Mouse (Mus musculus) intestine, embryonic 15.5 days (tissue): ENCODE measurements around the gene Zfp39. TPM values are rescaled to one million over a fixed set of nuclear protein-coding genes. Genes with fewer than 3 reads are reported as not detected.

Experiments used
- ATAC-seq: fragments of 200-750 bp; cut with Nextera tagmentation; 2 replicates; pipeline ENCODE4 v1.8.0; 2017; ENCODE audit warnings: moderate TSS enrichment, moderate library complexity
- H3K27ac ChIP-seq: fragments of 300-500 bp; sonication (generic); 2 replicates; pipeline ENCODE4 v1.5.1; 2015; ENCODE audit warnings: mild to moderate bottlenecking, inconsistent platforms
- H3K27me3 ChIP-seq: fragments of 300-500 bp; sonication (generic); replicated peaks from 2 replicates; pipeline ENCODE4 v1.6.1; 2015; ENCODE audit warnings: inconsistent platforms
- H3K36me3 ChIP-seq: fragments of 300-500 bp; sonication (generic); 2 replicates; pipeline ENCODE4 v1.6.1; 2015; ENCODE audit warnings: inconsistent platforms
- H3K4me1 ChIP-seq: fragments of 300-500 bp; sonication (generic); replicated peaks from 2 replicates; pipeline ENCODE4 v1.6.1; 2015; ENCODE audit warnings: inconsistent platforms
- H3K4me2 ChIP-seq: fragments of 300-500 bp; sonication (generic); replicated peaks from 2 replicates; pipeline ENCODE4 v1.6.1; 2015; ENCODE audit warnings: mild to moderate bottlenecking, inconsistent platforms
- H3K4me3 ChIP-seq: fragments of 300-500 bp; sonication (generic); replicated peaks from 2 replicates; pipeline ENCODE4 v1.5.1; 2015; ENCODE audit warnings: inconsistent platforms
- H3K9ac ChIP-seq: fragments of 300-500 bp; sonication (generic); 2 replicates; pipeline ENCODE4 v1.6.1; 2015; ENCODE audit warnings: inconsistent platforms
- H3K9me3 ChIP-seq: fragments of 300-500 bp; sonication (generic); 2 replicates; pipeline ENCODE4 v1.6.1; 2016; ENCODE audit warnings: inconsistent platforms
- WGBS: fragments of 180-500 bp; shearing (Covaris S2); methylation state at CpG from one replicate; pipeline ENCODE4 v1.1.7; 2015; 5-methylcytosine and 5-hydroxymethylcytosine counted together
- polyA plus RNA-seq: library from polyadenylated mRNA; unstranded; fragments of >200 nt; fragmentation: Nextera tagmentation; extraction: Ambion mirVana; gene quantifications from 2 replicates; pipeline ENCODE4 v1.2.1, GENCODE M21; 2015

The Zfp39 gene
- polyA plus RNA-seq, 1 experiment from 2014 or later = 4.6 TPM

- Histone ChIP-seq H3K4me2 (peak within 1 kb of the TSS; percentile 84), H3K4me3 (peak within 1 kb of the TSS; percentile 100), H3K36me3 (peaks cover 6% of the 10 kb centered on the region), H3K4me1 (peaks cover 15% of the 10 kb centered on the region), H3K9ac (peak within 1 kb of the TSS; percentile 97), H3K9me3 (no peaks in the 10 kb centered on the region), H3K27ac (peak within 1 kb of the TSS; percentile 94), H3K27me3 (no peaks in the 10 kb centered on the region)
- WGBS = under 1% methylated on average over 92 of the region's 95 CpGs
- ATAC-seq = peak; percentile 98
These were observed 34.5 kb upstream of the Zfp39 start, which contains the start of gene Rnf187 for GRCm38 (mm10) chr11:58938322-58939087. Rnf187 (minus strand) TSS chr11:58938916.

GRCm38 (mm10) chr11:58937909-58938308 is 33.9 kb upstream of the Zfp39 start:
- WGBS = under 1% methylated on average over 13 of the region's 13 CpGs

GRCm38 (mm10) chr11:58931576-58931975 is 27.6 kb upstream of the Zfp39 start:
- H3K4me1 ChIP-seq = 0 out of 2 replicates have a peak, but pooled peaks cover 10% of the 10 kb centered on the region
- H3K36me3 ChIP-seq = peaks cover 21% of the 10 kb centered on the region
- no peak overlapping the region for H3K4me2 ChIP-seq
- H3K4me3 ChIP-seq = no peak overlapping the region
- H3K9ac ChIP-seq = no peak overlapping the region
- no peak overlapping the region for H3K27ac ChIP-seq
- WGBS = 56% methylated on average over 4 of the region's 4 CpGs
- ATAC-seq = no peak
- no peaks in the 10 kb centered on the region for H3K9me3 ChIP-seq
- no peaks in the 10 kb centered on the region for H3K27me3 ChIP-seq

More at GRCm38 (mm10) chr11:58937909-58938308, 33.9 kb upstream of the Zfp39 start:
- Histone ChIP-seq H3K36me3 (peaks cover 12% of the 10 kb centered on the region), H3K27ac (peak overlapping the region; percentile 94), H3K27me3 (no peaks in the 10 kb centered on the region), H3K9me3 (no peaks in the 10 kb centered on the region), H3K4me2 (peak overlapping the region; percentile 84), H3K4me1 (peaks cover 15% of the 10 kb centered on the region), H3K4me3 (peak overlapping the region; percentile 100), H3K9ac (peak overlapping the region; percentile 97)
- 0 out of 2 replicates have a peak, but pooled peaks have one; percentile 7 for ATAC-seq

- 82% methylated on average over 3 of the region's 3 CpGs for WGBS
- Histone ChIP-seq H3K4me2 (no peak overlapping the region), H3K27me3 (no peaks in the 10 kb centered on the region), H3K9me3 (no peaks in the 10 kb centered on the region), H3K4me1 (0 out of 2 replicates have a peak, but pooled peaks cover 10% of the 10 kb centered on the region), H3K27ac (no peak overlapping the region), H3K4me3 (no peak overlapping the region), H3K36me3 (peaks cover 21% of the 10 kb centered on the region), H3K9ac (no peak overlapping the region)
- no peak for ATAC-seq
These were observed 26.2 kb upstream of the Zfp39 start for GRCm38 (mm10) chr11:58930254-58930653.

- no peak overlapping the region for H3K4me3 ChIP-seq
- H3K4me1 ChIP-seq = 0 out of 2 replicates have a peak, but pooled peaks cover 10% of the 10 kb centered on the region
- H3K9me3 ChIP-seq = no peaks in the 10 kb centered on the region
- no peak overlapping the region for H3K9ac ChIP-seq
- WGBS = 41% methylated on average over 3 of the region's 3 CpGs
- H3K36me3 ChIP-seq = peaks cover 21% of the 10 kb centered on the region
- H3K4me2 ChIP-seq = no peak overlapping the region
- no peak for ATAC-seq
- H3K27ac ChIP-seq = no peak overlapping the region
- H3K27me3 ChIP-seq = no peaks in the 10 kb centered on the region
These were observed 25.6 kb upstream of the Zfp39 start for GRCm38 (mm10) chr11:58929641-58930040.

- Histone ChIP-seq H3K4me3 (no peak overlapping the region), H3K9me3 (no peaks in the 10 kb centered on the region), H3K4me2 (no peak overlapping the region), H3K4me1 (0 out of 2 replicates have a peak, but pooled peaks cover 10% of the 10 kb centered on the region), H3K27me3 (no peaks in the 10 kb centered on the region), H3K9ac (no peak overlapping the region), H3K27ac (no peak overlapping the region), H3K36me3 (peaks cover 21% of the 10 kb centered on the region)
- WGBS = 74% methylated on average over 3 of the region's 4 CpGs
- no peak for ATAC-seq
These were observed 25.0 kb upstream of the Zfp39 start for GRCm38 (mm10) chr11:58929055-58929454.

GRCm38 (mm10) chr11:58927790-58928651 is 24.0 kb upstream of the Zfp39 start:
- 20% methylated on average over 20 of the region's 20 CpGs for WGBS
- peak overlapping the region; percentile 42 for H3K27ac ChIP-seq
- 0 out of 2 replicates have a peak, but pooled peaks cover 10% of the 10 kb centered on the region for H3K4me1 ChIP-seq
- H3K4me2 ChIP-seq = peak overlapping the region; percentile 46
- no peaks in the 10 kb centered on the region for H3K27me3 ChIP-seq
- H3K36me3 ChIP-seq = peaks cover 10% of the 10 kb centered on the region
- peak; percentile 65 for ATAC-seq
- peak overlapping the region; percentile 17; the same call in 1 of the 2 replicates for H3K4me3 ChIP-seq
- 0 out of 2 replicates have a peak overlapping the region, but pooled peaks have one; percentile 5 for H3K9ac ChIP-seq
- no peaks in the 10 kb centered on the region for H3K9me3 ChIP-seq

- Histone ChIP-seq H3K4me2 (no peak overlapping the region), H3K27me3 (no peaks in the 10 kb centered on the region), H3K4me3 (no peak overlapping the region), H3K9ac (no peak overlapping the region), H3K27ac (no peak overlapping the region), H3K4me1 (0 out of 2 replicates have a peak, but pooled peaks cover 10% of the 10 kb centered on the region), H3K36me3 (peaks cover 6% of the 10 kb centered on the region; the same call in 1 of the 2 replicates), H3K9me3 (no peaks in the 10 kb centered on the region)
- WGBS = 58% methylated on average over 2 of the region's 2 CpGs
- ATAC-seq = no peak
These were observed 23.0 kb upstream of the Zfp39 start for GRCm38 (mm10) chr11:58927053-58927452.

- Histone ChIP-seq H3K4me1 (0 out of 2 replicates have a peak, but pooled peaks cover 7% of the 10 kb centered on the region), H3K36me3 (peaks cover 6% of the 10 kb centered on the region; the same call in 1 of the 2 replicates), H3K4me3 (no peak overlapping the region), H3K4me2 (no peak overlapping the region), H3K9ac (no peak overlapping the region), H3K9me3 (no peaks in the 10 kb centered on the region), H3K27me3 (no peaks in the 10 kb centered on the region), H3K27ac (no peak overlapping the region)
- ATAC-seq = peak; percentile 35; the same call in 1 of the 2 replicates
- WGBS = 54% methylated on average over 2 of the region's 3 CpGs
These were observed 22.6 kb upstream of the Zfp39 start for GRCm38 (mm10) chr11:58926651-58927050.

GRCm38 (mm10) chr11:58922420-58922819 is 18.4 kb upstream of the Zfp39 start:
- WGBS = 77% methylated on average over 9 of the region's 9 CpGs
- Histone ChIP-seq H3K4me3 (no peak overlapping the region), H3K9ac (no peak overlapping the region), H3K36me3 (no peaks in the 10 kb centered on the region), H3K9me3 (no peaks in the 10 kb centered on the region), H3K4me2 (no peak overlapping the region), H3K4me1 (no peaks in the 10 kb centered on the region), H3K27ac (no peak overlapping the region), H3K27me3 (no peaks in the 10 kb centered on the region)
- no peak for ATAC-seq

- H3K4me1 ChIP-seq = no peaks in the 10 kb centered on the region
- 72% methylated on average over 5 of the region's 5 CpGs for WGBS
- H3K27me3 ChIP-seq = no peaks in the 10 kb centered on the region
- no peak for ATAC-seq
- no peak overlapping the region for H3K9ac ChIP-seq
- no peak overlapping the region for H3K4me2 ChIP-seq
- H3K36me3 ChIP-seq = no peaks in the 10 kb centered on the region
- H3K4me3 ChIP-seq = no peak overlapping the region
- no peaks in the 10 kb centered on the region for H3K9me3 ChIP-seq
- H3K27ac ChIP-seq = no peak overlapping the region
These were observed 14.7 kb upstream of the Zfp39 start for GRCm38 (mm10) chr11:58918759-58919158.
